Mouse (Mus musculus) myocyte (in vitro differentiated cells): ENCODE measurements around the gene Morn1. TPM values are rescaled to one million over a fixed set of nuclear protein-coding genes. Genes with fewer than 3 reads are reported as not detected.

Source experiments
- H3K27me3 ChIP-seq: one replicate; pipeline ENCODE4 v1.6.1; 2011; ENCODE audit not compliant: control insufficient read depth, insufficient read depth, insufficient read length
- H3K36me3 ChIP-seq: one replicate; pipeline ENCODE4 v1.6.1; 2011; ENCODE audit not compliant: control insufficient read depth, insufficient read depth
- H3K4me2 ChIP-seq: one replicate; pipeline ENCODE4 v1.6.1; 2011; ENCODE audit warnings: low read depth, control low read depth
- H3K4me3 ChIP-seq: one replicate; pipeline ENCODE4 v1.5.1; 2011; ENCODE audit warnings: mild to moderate bottlenecking, control low read depth, moderate library complexity
- H3K79me2 ChIP-seq: one replicate; pipeline ENCODE4 v1.6.1; 2011; ENCODE audit not compliant: control insufficient read depth, insufficient read depth
- H3ac ChIP-seq: one replicate; pipeline ENCODE4 v1.6.1; 2011; ENCODE audit not compliant: control insufficient read depth, insufficient read length
- CEBPB ChIP-seq: IDR thresholded peaks from 2 replicates; pipeline ENCODE4 v1.6.1; 2011; ENCODE audit warnings: mild to moderate bottlenecking, moderate library complexity; ENCODE audit not compliant: poor library complexity, insufficient read depth, severe bottlenecking
- E2F4 ChIP-seq: IDR thresholded peaks from one replicate; pipeline ENCODE4 v1.6.1; 2011; ENCODE audit warnings: mild to moderate bottlenecking, control low read depth, moderate library complexity; ENCODE audit not compliant: insufficient read depth
- MAX ChIP-seq: IDR thresholded peaks from one replicate; pipeline ENCODE4 v1.6.1; 2011; ENCODE audit warnings: low read depth, mild to moderate bottlenecking, control low read depth
- MYOD1 ChIP-seq, 3 experiments: IDR thresholded peaks; one replicate each; pipeline ENCODE4 v1.6.1; 2011; ENCODE audit warnings: control low read depth in 2 of 3, low read depth in 2 of 3, mild to moderate bottlenecking in 2 of 3, moderate library complexity in 1 of 3; ENCODE audit not compliant: insufficient read length in 2 of 3, control insufficient read depth in 1 of 3
- MYOG ChIP-seq, 3 experiments: IDR thresholded peaks; one replicate each; pipeline ENCODE4 v1.6.1; 2011; ENCODE audit warnings: control low read depth in 2 of 3, low read depth in 2 of 3, mild to moderate bottlenecking in 2 of 3; ENCODE audit not compliant: insufficient read length in 2 of 3, control insufficient read depth in 1 of 3, insufficient read depth in 1 of 3
- POLR2A ChIP-seq: IDR thresholded peaks from one replicate; pipeline ENCODE4 v1.6.1; 2011; ENCODE audit warnings: low read depth, mild to moderate bottlenecking, control low read depth, moderate library complexity; ENCODE audit not compliant: insufficient read length
- POLR2AphosphoS2 ChIP-seq: IDR thresholded peaks from one replicate; pipeline ENCODE4 v1.6.1; 2011; ENCODE audit warnings: low read depth, control low read depth; ENCODE audit not compliant: insufficient read length
- REST ChIP-seq: IDR thresholded peaks from one replicate; pipeline ENCODE4 v1.6.1; 2011; ENCODE audit warnings: mild to moderate bottlenecking, control low read depth, moderate library complexity; ENCODE audit not compliant: insufficient read depth, insufficient read length
- SRF ChIP-seq: IDR thresholded peaks from one replicate; pipeline ENCODE4 v1.6.1; 2011; ENCODE audit warnings: low read depth; ENCODE audit not compliant: control insufficient read depth, insufficient read length
- TCF12 ChIP-seq: IDR thresholded peaks from one replicate; pipeline ENCODE4 v1.6.1; 2011; ENCODE audit warnings: mild to moderate bottlenecking, control low read depth; ENCODE audit not compliant: poor library complexity, insufficient read depth, severe bottlenecking
- TCF3 ChIP-seq: IDR thresholded peaks from one replicate; pipeline ENCODE4 v1.6.1; 2011; ENCODE audit warnings: low read depth, control low read depth; ENCODE audit not compliant: insufficient read length
- USF1 ChIP-seq: IDR thresholded peaks from one replicate; pipeline ENCODE4 v1.6.1; 2011; ENCODE audit warnings: low read depth, mild to moderate bottlenecking, control low read depth, moderate library complexity
- polyA plus RNA-seq: library from polyadenylated mRNA; unstranded; fragments of >200 nt; fragmentation: generic; extraction: Trizol; gene quantifications from one replicate; pipeline ENCODE4 v1.2.1, GENCODE M21; 2012; ENCODE audit warnings: missing spikeins

Morn1 gene
- polyA plus RNA-seq, 1 experiment = 2.6 TPM

GRCm38 (mm10) chr4:155143411-155143810, 57.0 kb downstream of the Morn1 start:
- Histone ChIP-seq H3K79me2 (no peaks in the 10 kb centered on the region), H3ac (no peak overlapping the region), H3K4me3 (no peak overlapping the region), H3K27me3 (no peaks in the 10 kb centered on the region), H3K4me2 (no peak overlapping the region), H3K36me3 (no peaks in the 10 kb centered on the region)
- no peak for TF ChIP-seq MYOD1 (IDR thresholded peaks at IDR 0.05; ENCODE audit: control insufficient read depth in 1 of 3, insufficient read length in 2 of 3, low read depth in 2 of 3)
- TF ChIP-seq POLR2AphosphoS2 = no peak
- TF ChIP-seq E2F4 = no peak

DNA sequence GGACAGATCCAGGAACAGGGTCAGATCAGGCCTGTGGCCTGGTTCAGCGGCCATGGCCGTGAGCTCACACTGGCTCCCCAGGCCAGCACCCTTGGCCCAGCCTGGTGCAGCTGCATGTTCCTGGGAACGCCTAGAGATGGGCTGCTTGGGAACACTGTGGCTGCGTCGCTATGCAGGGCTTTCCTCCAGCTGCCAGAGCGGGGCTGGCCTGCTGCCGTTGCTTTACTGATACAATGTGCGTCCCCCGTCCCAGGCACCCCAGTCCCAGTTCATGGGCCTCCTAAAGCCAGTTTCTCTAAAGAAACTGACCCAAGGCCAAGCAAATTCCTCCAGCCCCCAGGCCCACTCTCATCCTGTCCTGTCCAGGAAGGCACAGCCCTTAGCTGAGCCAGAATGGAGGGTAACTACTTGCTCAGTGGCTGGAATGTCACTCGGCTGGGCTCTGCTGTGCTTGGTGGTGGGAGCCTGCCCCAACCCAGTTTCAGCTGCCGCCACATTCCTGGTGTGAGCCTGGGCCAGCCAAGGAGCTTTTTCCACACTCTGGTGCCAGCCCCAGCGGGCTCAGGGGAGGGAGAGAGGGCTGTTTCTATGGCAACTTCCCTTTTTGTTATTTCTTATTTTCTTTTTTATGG, 57.6 kb downstream of the Morn1 start:
- TF ChIP-seq CEBPB = no peak
- no peak for TF ChIP-seq SRF
- TF ChIP-seq MAX = no peak
- no peak for TF ChIP-seq REST
- TF ChIP-seq POLR2AphosphoS2 = no peak
- peak; percentile 26 to 91 (median 64) for TF ChIP-seq MYOG (IDR thresholded peaks at IDR 0.05; ENCODE audit: control insufficient read depth in 1 of 3, insufficient read depth in 1 of 3, insufficient read length in 2 of 3, low read depth in 2 of 3)
- peak in 2 of 3 experiments; percentile 34 to 67 for TF ChIP-seq MYOD1 (IDR thresholded peaks at IDR 0.05; ENCODE audit: control insufficient read depth in 1 of 3, insufficient read length in 2 of 3, low read depth in 2 of 3)
- no peak for TF ChIP-seq POLR2A
- no peak for TF ChIP-seq USF1
- no peak for TF ChIP-seq E2F4
- TF ChIP-seq TCF12 = no peak
- no peak for TF ChIP-seq TCF3
- Histone ChIP-seq H3K36me3 (no peaks in the 10 kb centered on the region), H3K27me3 (no peaks in the 10 kb centered on the region), H3K79me2 (no peaks in the 10 kb centered on the region), H3ac (no peak overlapping the region), H3K4me3 (no peak overlapping the region), H3K4me2 (no peak overlapping the region)

GRCm38 (mm10) chr4:155144548-155145180, 58.3 kb downstream of the Morn1 start:
- H3ac ChIP-seq = no peak overlapping the region
- no peak overlapping the region for H3K4me3 ChIP-seq
- no peak overlapping the region for H3K4me2 ChIP-seq
- no peaks in the 10 kb centered on the region for H3K36me3 ChIP-seq
- TF ChIP-seq E2F4 = no peak
- TF ChIP-seq TCF3 = no peak
- no peak for TF ChIP-seq TCF12
- TF ChIP-seq MYOG (IDR thresholded peaks at IDR 0.05; ENCODE audit: control insufficient read depth in 1 of 3, insufficient read depth in 1 of 3, insufficient read length in 2 of 3, low read depth in 2 of 3) = no peak
- no peak for TF ChIP-seq REST
- TF ChIP-seq SRF = no peak
- TF ChIP-seq CEBPB = no peak
- no peak for TF ChIP-seq MYOD1 (IDR thresholded peaks at IDR 0.05; ENCODE audit: control insufficient read depth in 1 of 3, insufficient read length in 2 of 3, low read depth in 2 of 3)
- no peak for TF ChIP-seq MAX
- no peak for TF ChIP-seq USF1
- no peak for TF ChIP-seq POLR2A
- no peak for TF ChIP-seq POLR2AphosphoS2
- H3K27me3 ChIP-seq = no peaks in the 10 kb centered on the region
- H3K79me2 ChIP-seq = no peaks in the 10 kb centered on the region

DNA sequence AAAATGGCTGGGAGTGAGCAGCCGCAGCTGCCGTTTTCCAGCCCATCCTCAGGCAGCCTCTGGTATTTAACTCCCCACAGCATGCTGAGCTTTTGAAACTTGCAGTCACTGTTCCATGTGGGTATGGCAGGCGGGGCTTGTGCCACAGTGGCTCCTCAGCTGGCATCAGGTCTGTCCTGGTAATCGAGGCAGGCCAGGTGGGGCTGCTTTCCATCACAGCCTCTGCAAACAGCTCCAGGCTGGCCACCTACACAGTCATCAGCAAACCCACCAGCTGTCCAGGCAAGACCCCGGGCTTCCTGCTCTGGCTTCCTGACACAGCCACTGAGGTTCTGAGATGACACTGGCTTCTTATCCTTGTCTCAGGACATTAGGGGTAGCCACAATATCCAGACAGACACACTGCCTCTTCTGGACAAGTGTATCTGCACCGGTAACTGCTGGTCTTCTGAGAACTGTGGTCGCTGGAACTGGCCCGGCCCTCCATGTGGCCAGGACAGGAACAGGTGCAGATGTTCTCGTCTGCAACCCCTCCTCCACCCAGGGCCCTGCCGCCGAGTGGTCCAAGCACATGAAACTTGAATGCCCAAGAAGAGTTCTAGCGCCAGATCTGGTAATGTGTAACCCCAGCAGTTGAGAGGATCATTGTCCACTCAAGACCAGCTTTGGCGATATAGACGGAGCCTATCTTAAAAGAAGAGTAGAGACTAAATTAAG, 59.9 kb downstream of the Morn1 start:
- H3K4me2 ChIP-seq = peak overlapping the region; percentile 23
- no peaks in the 10 kb centered on the region for H3K27me3 ChIP-seq
- no peak overlapping the region for H3ac ChIP-seq
- no peaks in the 10 kb centered on the region for H3K79me2 ChIP-seq
- no peaks in the 10 kb centered on the region for H3K36me3 ChIP-seq
- peak in 2 of 3 experiments; percentile 77 to 85 for TF ChIP-seq MYOG (IDR thresholded peaks at IDR 0.05; ENCODE audit: control insufficient read depth in 1 of 3, insufficient read depth in 1 of 3, insufficient read length in 2 of 3, low read depth in 2 of 3)
- TF ChIP-seq SRF = no peak
- TF ChIP-seq MYOD1 (IDR thresholded peaks at IDR 0.05; ENCODE audit: control insufficient read depth in 1 of 3, insufficient read length in 2 of 3, low read depth in 2 of 3) = peak in 2 of 3 experiments; percentile 89 to 91
- no peak for TF ChIP-seq USF1
- no peak for TF ChIP-seq CEBPB
- TF ChIP-seq TCF12 = peak; percentile 34
- no peak for TF ChIP-seq POLR2A
- TF ChIP-seq E2F4 = no peak
- TF ChIP-seq TCF3 = peak; percentile 39
- TF ChIP-seq MAX = no peak
- TF ChIP-seq REST = no peak
- TF ChIP-seq POLR2AphosphoS2 = no peak
- H3K4me3 ChIP-seq = no peak overlapping the region
